Mouse (Mus musculus) E14TG2a.4 (cell line): Measurements from ENCODE around the gene Tecpr2.

Source experiments
- CTCF ChIP-seq: conservative IDR thresholded peaks from 2 replicates; pipeline ENCODE4 v1.5.1; 2014; ENCODE audit warnings: low read length
- NANOG ChIP-seq: IDR thresholded peaks from 2 replicates; pipeline ENCODE4 v1.6.1; 2014; ENCODE audit warnings: borderline replicate concordance, low read length, mixed read lengths
- POU5F1 ChIP-seq: IDR thresholded peaks from 2 replicates; pipeline ENCODE4 v1.6.1; 2014; ENCODE audit warnings: low read length, borderline replicate concordance

- TF ChIP-seq CTCF: no peak
- TF ChIP-seq POU5F1: no peak
- TF ChIP-seq NANOG: no peak
Observed at GRCm38 (mm10) chr12:110984598-110984997, 95.5 kb downstream of the Tecpr2 start.
